Mouse (Mus musculus): Measurements from ENCODE around the gene 0610009B22Rik.

DNA sequence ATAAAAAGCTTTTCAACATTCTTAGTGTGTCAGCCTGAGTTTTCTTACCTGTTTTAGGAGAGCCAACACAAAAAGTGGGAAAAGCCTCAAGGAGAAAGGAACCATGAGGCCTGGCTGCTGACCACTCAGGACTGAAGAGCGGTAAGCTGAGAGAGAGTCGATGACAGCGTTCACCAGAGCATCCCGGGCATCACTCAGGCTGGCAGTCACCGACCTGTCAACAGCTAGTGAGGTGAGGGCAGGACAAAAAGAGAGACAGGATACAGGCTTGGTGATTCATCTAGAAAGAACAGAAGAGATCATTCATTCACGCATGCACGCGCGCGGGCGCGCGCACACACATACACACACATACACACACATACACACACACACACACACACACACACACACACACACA lies 18.4 kb upstream of the 0610009B22Rik start:
- TF ChIP-seq TAL1 (IDR thresholded peaks at IDR 0.05; ENCODE audit: low read length) (no peak), GATA1 (IDR thresholded peaks at IDR 0.05; ENCODE audit: low read length) (no peak)

Data from erythroblast, embryonic 14.5 days (primary cell).